17 mouse cellular contexts compared by ENCODE assay signal in the genomic region with DNA sequence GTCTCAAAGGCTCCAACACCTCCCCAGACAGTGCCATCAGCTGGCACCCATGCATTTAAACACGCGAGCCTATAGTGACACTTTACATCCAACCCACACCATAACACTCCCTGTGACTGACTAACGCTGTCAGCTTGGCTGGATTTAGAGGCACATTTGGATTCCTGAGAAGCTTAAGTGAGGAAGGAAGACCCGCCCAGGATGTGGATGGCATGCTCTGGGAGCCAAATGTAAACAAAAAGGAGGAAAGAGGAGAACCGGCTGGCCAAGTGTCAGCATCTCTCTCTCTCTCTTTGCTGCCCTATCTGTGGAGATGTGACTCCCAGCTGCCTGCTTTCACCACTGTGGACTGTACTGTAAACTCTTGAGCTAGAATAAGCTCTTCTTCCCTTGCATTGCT. TPM values are rescaled to one million over a fixed set of nuclear protein-coding genes. Genes with fewer than 3 reads are reported as not detected.
DNase-seq lines count a peak whose midpoint lies in the region; ATAC-seq and TF ChIP-seq lines count a peak whose summit lies in the region.
"Had no signal": no experiment of that assay in that cellular context is flagged by ENCODE, and none has a peak within 500 bp of the region (broad histone marks: within the 10 kb centered on the region; RNA-seq: fewer than 3 reads in every experiment).

No protein-coding gene starts in this region.

- H3K9me3 ChIP-seq in kidney, postnatal 0 days (replicated peaks; ENCODE audit: low read length) = no peaks in the 10 kb centered on the region
- H3K9me3 ChIP-seq in lung, embryonic 14.5 days (ENCODE audit: low read depth, low read length) = no peaks in the 10 kb centered on the region; the same call in 1 of the 2 replicates
- no peaks in the 10 kb centered on the region; the same call in 1 of the 2 replicates for H3K9me3 ChIP-seq in stomach, embryonic 14.5 days (ENCODE audit: control insufficient read depth, low read depth, low read length)
- no peaks in the 10 kb centered on the region for H3K9me3 ChIP-seq in heart, embryonic 10.5 days

- no peak; the same call in 1 of the 2 replicates for ATAC-seq in kidney, postnatal 0 days (replicated peaks; ENCODE audit: low FRiP score, low read depth)
- ATAC-seq in lung, embryonic 14.5 days (ENCODE audit: insufficient read depth) = peak; percentile 95
- ATAC-seq in stomach, embryonic 14.5 days (ENCODE audit: insufficient number of reproducible peaks, insufficient read depth, low FRiP score, low read depth) = peak; percentile 49; the same call in 1 of the 2 replicates

- H3K4me2 ChIP-seq in kidney, postnatal 0 days (ENCODE audit: low read length) = no peak overlapping the region
- H3K4me2 ChIP-seq in lung, embryonic 14.5 days = no peak overlapping the region
- no peak overlapping the region for H3K4me2 ChIP-seq in stomach, embryonic 14.5 days (replicated peaks; ENCODE audit: low read depth, low read length)
- H3K4me2 ChIP-seq: heart, embryonic 13.5 days; hindbrain, embryonic 14.5 days had no signal

- no peak overlapping the region for H3K4me3 ChIP-seq in kidney, postnatal 0 days (replicated peaks; ENCODE audit: low read depth, low read length)
- no peak overlapping the region for H3K4me3 ChIP-seq in kidney, adult 2 months (ENCODE audit: insufficient read depth, low read depth, low read length)
- H3K4me3 ChIP-seq in lung, embryonic 14.5 days (ENCODE audit: low read depth, low read length) = no peak overlapping the region
- H3K4me3 ChIP-seq in stomach, embryonic 14.5 days (ENCODE audit: low read depth, low read length) = no peak overlapping the region
- no peak overlapping the region for H3K4me3 ChIP-seq in heart, embryonic 10.5 days
- H3K4me3 ChIP-seq: heart, embryonic 13.5 days had no signal

- no peak for TF ChIP-seq POLR2A in kidney, adult 2 months (IDR thresholded peaks at IDR 0.05; ENCODE audit: low read depth, low read length)

- no peaks in the 10 kb centered on the region for H3K27me3 ChIP-seq in kidney, postnatal 0 days (ENCODE audit: insufficient read depth, low read length)
- H3K27me3 ChIP-seq in kidney, adult 2 months (replicated peaks; ENCODE audit: control insufficient read depth, insufficient read depth, low read length) = no peaks in the 10 kb centered on the region
- H3K27me3 ChIP-seq in lung, embryonic 14.5 days (ENCODE audit: insufficient read depth, low read length) = no peaks in the 10 kb centered on the region
- H3K27me3 ChIP-seq in stomach, embryonic 14.5 days (ENCODE audit: control insufficient read depth, insufficient read depth, low read length) = no peaks in the 10 kb centered on the region
- no peaks in the 10 kb centered on the region for H3K27me3 ChIP-seq in heart, embryonic 10.5 days (ENCODE audit: insufficient read depth, poor library complexity, severe bottlenecking)
- H3K27me3 ChIP-seq: heart, embryonic 13.5 days had no signal

- WGBS in kidney, postnatal 0 days = 12% methylated on average over 5 of the region's 5 CpGs
- 36% methylated on average over 5 of the region's 5 CpGs for WGBS in kidney, adult 2 months
- 9% methylated on average over 5 of the region's 5 CpGs for WGBS in lung, embryonic 14.5 days
- WGBS in stomach, embryonic 14.5 days = 11% methylated on average over 5 of the region's 5 CpGs
- 17% methylated on average over 5 of the region's 5 CpGs for WGBS in heart, embryonic 10.5 days

- peak; percentile 79 for DNase-seq in kidney, postnatal 0 days (ENCODE audit: low spot score)
- no peak for DNase-seq in kidney, adult 2 months
- DNase-seq in embryo, embryonic 11 days = peak; percentile 44
- peak; percentile 88 for DNase-seq in lung, embryonic 14.5 days
- no peak for DNase-seq in cerebellum, adult 9-11 months
- DNase-seq in spleen, postnatal 4 days (ENCODE audit: low spot score in 2 of 2) = no peak
- DNase-seq in heart, embryonic 10.5 days (ENCODE audit: low spot score) = no peak
- DNase-seq: adrenal gland, postnatal 14 days; gastrocnemius, postnatal 10 days; kidney, postnatal 36 days; right cerebral cortex, postnatal 14 days had no signal

- no peak overlapping the region for H3K9ac ChIP-seq in kidney, postnatal 0 days (ENCODE audit: low read depth, low read length)
- H3K9ac ChIP-seq in lung, embryonic 14.5 days = no peak overlapping the region
- H3K9ac ChIP-seq in stomach, embryonic 14.5 days (replicated peaks; ENCODE audit: low read depth, low read length) = no peak overlapping the region
- H3K9ac ChIP-seq: heart, embryonic 13.5 days; hindbrain, embryonic 14.5 days had no signal

- H3K36me3 ChIP-seq in kidney, postnatal 0 days (ENCODE audit: insufficient read depth, low read length) = no peaks in the 10 kb centered on the region
- no peaks in the 10 kb centered on the region for H3K36me3 ChIP-seq in kidney, adult 2 months (ENCODE audit: control insufficient read depth, insufficient read depth, low read length)
- H3K36me3 ChIP-seq in lung, embryonic 14.5 days (ENCODE audit: insufficient read depth) = no peaks in the 10 kb centered on the region
- H3K36me3 ChIP-seq in stomach, embryonic 14.5 days (ENCODE audit: control insufficient read depth, insufficient read depth, low read length) = no peaks in the 10 kb centered on the region
- H3K36me3 ChIP-seq in heart, embryonic 10.5 days = no peaks in the 10 kb centered on the region
- H3K36me3 ChIP-seq: heart, embryonic 13.5 days had no signal

- TF ChIP-seq CTCF in kidney, postnatal 0 days (IDR thresholded peaks at IDR 0.05; ENCODE audit: low read depth) = no peak
- TF ChIP-seq CTCF in kidney, adult 2 months (conservative IDR thresholded peaks at IDR 0.05; ENCODE audit: insufficient read depth, insufficient read length, low read depth, low read length) = no peak
- no peak for TF ChIP-seq CTCF in lung, embryonic 14.5 days (IDR thresholded peaks at IDR 0.05; ENCODE audit: low read depth)

- no peaks in the 10 kb centered on the region for H3K4me1 ChIP-seq in kidney, postnatal 0 days (replicated peaks; ENCODE audit: insufficient read depth, low read length)
- no peaks in the 10 kb centered on the region for H3K4me1 ChIP-seq in kidney, adult 2 months (ENCODE audit: control insufficient read depth, insufficient read depth, low read length)
- H3K4me1 ChIP-seq in lung, embryonic 14.5 days (ENCODE audit: insufficient read depth) = no peaks in the 10 kb centered on the region
- H3K4me1 ChIP-seq in stomach, embryonic 14.5 days (ENCODE audit: control insufficient read depth, insufficient read depth, low read length) = peaks cover 5% of the 10 kb centered on the region; the same call in 1 of the 2 replicates
- H3K4me1 ChIP-seq in heart, embryonic 10.5 days = peaks cover 15% of the 10 kb centered on the region

- H3K27ac ChIP-seq in kidney, postnatal 0 days = no peak overlapping the region
- H3K27ac ChIP-seq in kidney, adult 2 months (ENCODE audit: insufficient read depth, low read depth, low read length) = no peak overlapping the region
- peak overlapping the region; percentile 61; the same call in 1 of the 2 replicates for H3K27ac ChIP-seq in lung, embryonic 14.5 days (ENCODE audit: low read depth)
- 0 out of 2 replicates have a peak overlapping the region, but pooled peaks have one; percentile 21 for H3K27ac ChIP-seq in stomach, embryonic 14.5 days (ENCODE audit: low read length)
- no peak overlapping the region for H3K27ac ChIP-seq in heart, embryonic 10.5 days
- H3K27ac ChIP-seq: heart, embryonic 13.5 days; hindbrain, embryonic 14.5 days; macrophage had no signal

RNA-seq across cellular contexts. Expression of gene Sh3d19, which starts 9.8 kb away (rescaled TPM):
- polyA plus RNA-seq in kidney, postnatal 0 days (2015; fragmentation: Nextera tagmentation; extraction: Ambion mirVana) = 24.2 and 29.0 TPM in 2 replicates
- 44.2 and 60.5 TPM in 2 replicates for polyA plus RNA-seq in kidney, adult 2 months (2012; rRNA removed)
- polyA plus RNA-seq in lung, embryonic 14.5 days (2014; fragmentation: Nextera tagmentation; extraction: Ambion mirVana) = 31.9 and 38.2 TPM in 2 replicates
- polyA plus RNA-seq in stomach, embryonic 14.5 days (2014; fragmentation: Nextera tagmentation; extraction: Ambion mirVana) = 48.1 and 48.2 TPM in 2 replicates
- 10.4 and 17.7 TPM in 2 replicates for polyA plus RNA-seq in heart, embryonic 10.5 days (2016; fragmentation: Nextera tagmentation; extraction: Ambion mirVana)

RNA-seq across cellular contexts. Expression of gene Prss48, which starts 41.2 kb away (rescaled TPM):
- not detected in 2 replicates for polyA plus RNA-seq in kidney, postnatal 0 days (2015; fragmentation: Nextera tagmentation; extraction: Ambion mirVana)
- not detected in 2 replicates for polyA plus RNA-seq in kidney, adult 2 months (2012; rRNA removed)
- polyA plus RNA-seq in lung, embryonic 14.5 days (2014; fragmentation: Nextera tagmentation; extraction: Ambion mirVana) = 0.27 and 0.46 TPM in 2 replicates
- 0.36 and 0.55 TPM in 2 replicates for polyA plus RNA-seq in stomach, embryonic 14.5 days (2014; fragmentation: Nextera tagmentation; extraction: Ambion mirVana)
- polyA plus RNA-seq in heart, embryonic 10.5 days (2016; fragmentation: Nextera tagmentation; extraction: Ambion mirVana) = not detected in 2 replicates
- polyA plus RNA-seq: cortical plate, adult 2 months; heart, embryonic 13.5 days; limb, embryonic 14.5 days; macrophage had no signal

Comparison
In these comparisons a context has a peak if more than half of its experiments do, and no peak if none do; other contexts are left out.
1. DNase-seq: peak in kidney, postnatal 0 days (single experiment), embryo, embryonic 11 days (single experiment) and lung, embryonic 14.5 days (single experiment); none in kidney, adult 2 months (single experiment), cerebellum, adult 9-11 months (single experiment), spleen, postnatal 4 days (0 of 2) and heart, embryonic 10.5 days (single experiment).
2. H3K27ac ChIP-seq: peak in lung, embryonic 14.5 days (single experiment) and stomach, embryonic 14.5 days (single experiment); none in kidney, postnatal 0 days (single experiment), kidney, adult 2 months (single experiment) and heart, embryonic 10.5 days (single experiment).